Mouse (Mus musculus) regulatory T cell (primary cell): ENCODE results near the gene Vcp.

ENCODE experiments used
- in situ Hi-C: fragments of 300-600 bp; cut with MboI, MseI; formaldehyde crosslinking; loops from one replicate; pipeline ENCODE4 v1.15.1; 2025; ENCODE audit warnings: high pct_unique_total_duplicates

Gene Vcp

GRCm38 (mm10) chr4:43000141-43000986, at the start of gene Vcp:
Vcp (minus strand) TSS chr4:43000507.
- in situ Hi-C loops, result loop anchor here (25.0 kb wide), 1 partner anchor 1713 kb away; the partner anchor contains the start of gene Ubap2

DNA sequence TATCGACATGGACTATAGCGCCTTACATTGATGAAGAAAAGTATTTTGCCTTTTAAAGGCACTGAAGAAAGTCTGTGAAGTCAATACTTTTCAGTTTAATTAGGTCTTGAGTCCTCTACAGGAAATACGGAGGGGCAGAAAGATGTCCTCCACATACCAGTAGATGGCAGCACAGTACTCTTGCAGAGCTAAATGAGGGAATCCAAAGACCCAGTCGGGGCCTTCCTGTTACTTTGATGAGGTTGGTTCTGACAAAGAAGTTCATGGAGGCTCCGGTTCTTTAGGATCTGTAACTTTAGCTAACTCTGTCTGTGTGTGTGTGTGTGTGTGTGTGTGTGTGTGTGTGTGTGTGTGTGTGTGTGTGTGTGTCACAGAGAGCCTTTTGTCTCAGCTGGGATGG, 46.9 kb upstream of the Vcp start:
- in situ Hi-C loops, result loop anchor here (10.0 to 25.0 kb wide), 3 partner anchors 378 to 1485 kb away; partner anchors contain the start of genes Dnaic1, Fam166b, Fam219a and Glipr2

DNA sequence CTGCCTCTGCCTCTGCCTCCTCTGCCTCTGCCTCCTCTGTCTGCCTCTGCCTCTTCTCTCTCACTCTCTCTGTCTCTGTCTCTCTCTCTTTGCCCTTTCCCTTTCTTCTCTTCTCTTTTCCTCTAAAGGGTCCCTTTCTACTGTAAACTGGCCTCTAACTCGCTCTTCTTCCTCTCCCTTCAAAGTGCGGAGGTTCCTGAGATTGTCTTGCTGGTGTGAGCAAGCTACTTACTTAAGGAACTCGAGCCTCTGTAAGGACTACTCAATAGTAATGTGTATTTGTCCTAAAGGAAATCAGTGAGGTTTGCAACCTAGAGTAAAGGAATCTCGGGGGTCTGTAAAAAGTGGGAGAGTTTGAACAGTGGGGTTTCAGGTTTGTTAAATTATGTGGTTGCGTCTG, 46.3 kb upstream of the Vcp start:
- in situ Hi-C loops, result loop anchor here (10.0 to 25.0 kb wide), 3 partner anchors 378 to 1484 kb away; partner anchors contain the start of genes Dnaic1, Fam166b, Fam219a and Glipr2

- in situ Hi-C loops, result loop anchor here (10.0 to 25.0 kb wide), 3 partner anchors 379 to 1483 kb away; partner anchors contain the start of genes Dnaic1, Fam166b, Fam219a and Glipr2
Measured at GRCm38 (mm10) chr4:43045659-43046302, 45.5 kb upstream of the Vcp start, which contains the start of gene Fam214b. Fam214b (minus strand) TSS chr4:43046220.

- in situ Hi-C loops, result loop anchor here (10.0 to 25.0 kb wide), 3 partner anchors 380 to 1483 kb away; partner anchors contain the start of genes Dnaic1, Fam166b, Fam219a and Glipr2
Measured at GRCm38 (mm10) chr4:43045285-43045658, 45.0 kb upstream of the Vcp start.

DNA sequence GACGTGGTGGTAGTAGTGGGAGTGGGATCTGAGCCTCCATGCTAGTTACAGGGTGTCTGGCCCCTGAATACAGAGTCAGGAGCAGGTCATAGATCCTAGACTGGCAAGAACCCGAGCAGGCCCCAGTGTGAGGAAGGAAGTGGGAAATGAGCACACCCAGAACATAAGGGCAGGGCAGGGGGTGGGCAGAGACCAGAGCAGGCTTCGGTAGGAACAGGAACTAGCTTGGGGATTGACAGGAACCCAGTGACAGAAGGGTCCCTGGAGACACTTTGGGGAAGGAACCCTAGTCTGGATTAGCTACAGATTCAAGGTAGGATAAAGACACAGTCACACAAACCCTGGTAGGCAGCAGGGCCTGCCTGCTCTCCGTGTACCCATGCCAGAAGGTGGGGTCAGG, 44.4 kb upstream of the Vcp start:
- in situ Hi-C loops, result loop anchor here (10.0 to 25.0 kb wide), 3 partner anchors 380 to 1482 kb away; partner anchors contain the start of genes Dnaic1, Fam166b, Fam219a and Glipr2

- in situ Hi-C loops, result loop anchor here (10.0 to 25.0 kb wide), 3 partner anchors 381 to 1482 kb away; partner anchors contain the start of genes Dnaic1, Fam166b, Fam219a and Glipr2
Measured at GRCm38 (mm10) chr4:43043644-43044357, 43.5 kb upstream of the Vcp start.

GRCm38 (mm10) chr4:43040881-43041547, 40.7 kb upstream of the Vcp start:
- in situ Hi-C loops, result loop anchor here (10.0 to 25.0 kb wide), 3 partner anchors 384 to 1479 kb away; partner anchors contain the start of genes Dnaic1, Fam166b, Fam219a and Glipr2

DNA sequence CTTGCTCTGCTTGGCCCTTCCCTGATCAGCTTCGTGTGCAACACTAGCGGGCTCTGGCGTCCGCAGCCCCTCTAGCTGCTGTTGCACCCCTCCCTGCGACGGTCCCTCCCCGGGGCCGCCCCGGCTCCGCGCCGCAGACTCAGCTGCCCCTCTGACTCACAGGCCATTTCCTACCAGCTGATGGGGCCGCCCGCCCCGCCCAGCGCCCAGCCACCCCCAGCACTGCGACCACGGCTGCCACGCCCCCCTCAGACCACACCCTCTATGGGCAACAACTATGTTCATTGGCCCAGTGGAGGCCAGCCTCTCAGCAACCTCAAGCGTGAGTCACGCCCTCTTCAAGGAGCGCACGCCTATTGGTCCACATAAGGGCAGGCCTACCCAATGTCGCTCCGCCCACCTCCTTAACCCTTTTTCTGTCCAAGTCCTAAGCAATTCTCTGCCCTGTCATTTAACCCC, 39.8 kb upstream of the Vcp start:
- in situ Hi-C loops, result loop anchor here (10.0 to 25.0 kb wide), 3 partner anchors 385 to 1478 kb away; partner anchors contain the start of genes Dnaic1, Fam166b, Fam219a and Glipr2

DNA sequence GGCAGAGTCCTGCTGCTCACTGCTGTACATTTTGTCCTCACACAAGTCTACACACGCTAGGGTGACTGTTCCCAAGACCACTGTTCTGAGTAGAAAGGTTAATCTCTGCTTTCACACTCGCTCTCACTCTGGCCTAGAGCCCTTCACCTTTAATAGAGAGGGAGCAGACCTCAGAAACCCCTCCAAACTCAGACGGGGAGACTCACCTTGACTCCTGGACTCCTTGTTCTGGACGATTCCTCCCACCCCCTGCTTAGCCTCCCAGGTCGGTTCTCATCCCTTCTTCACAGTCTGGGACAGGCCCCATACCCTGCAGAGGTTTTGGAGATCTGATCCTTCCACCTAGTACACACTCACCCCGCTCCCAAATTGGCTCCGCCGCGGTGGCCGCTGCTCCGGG, 39.3 kb upstream of the Vcp start:
- in situ Hi-C loops, result loop anchor here (10.0 to 25.0 kb wide), 3 partner anchors 385 to 1477 kb away; partner anchors contain the start of genes Dnaic1, Fam166b, Fam219a and Glipr2

DNA sequence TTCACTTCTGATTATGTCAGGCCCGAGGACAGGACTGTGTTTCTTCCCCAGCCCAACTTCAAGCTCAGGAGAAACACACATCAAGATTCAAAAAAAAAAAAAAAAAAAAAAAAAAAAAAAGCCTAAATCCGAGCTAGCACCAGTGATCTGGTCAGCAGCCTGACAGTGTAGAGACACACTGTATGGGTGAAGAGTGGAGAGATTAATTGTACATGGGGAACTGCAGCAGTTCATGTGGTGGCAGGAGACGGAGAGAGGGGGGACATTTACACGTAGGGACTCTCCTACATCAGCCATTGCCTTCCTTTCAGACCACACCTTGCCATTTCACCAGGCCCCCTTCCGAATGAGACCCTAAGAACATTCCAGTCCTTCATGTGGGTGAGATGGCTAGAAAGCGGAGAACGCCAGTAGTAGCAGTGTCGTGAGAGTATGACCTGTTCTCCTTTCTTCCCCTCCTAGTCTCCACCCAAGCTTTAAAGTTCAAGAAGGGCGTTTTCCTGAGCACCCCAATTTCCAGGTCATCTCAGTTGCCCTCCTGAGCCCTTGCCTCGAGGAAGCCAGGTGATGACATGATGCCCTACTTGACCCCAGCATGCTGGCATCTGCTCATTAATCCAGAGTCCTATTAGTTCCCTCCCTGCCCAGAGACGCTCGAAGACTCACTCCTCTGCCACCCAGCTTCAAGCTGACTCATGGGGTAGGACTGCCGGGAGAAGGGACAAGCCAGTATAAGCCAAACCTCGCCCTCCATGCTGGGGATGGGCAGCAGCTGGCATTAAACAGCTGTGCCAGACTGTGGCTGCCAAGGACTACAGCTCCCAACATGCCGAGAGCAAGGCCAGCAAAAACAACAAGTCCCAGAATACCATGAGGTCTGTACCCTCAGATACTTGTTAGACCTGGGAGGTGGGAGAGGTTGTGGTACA, 38.5 kb upstream of the Vcp start:
- in situ Hi-C loops, result loop anchor here (25.0 kb wide), 2 partner anchors 923 to 1477 kb away; partner anchors contain the start of genes Dnaic1, Fam219a and Glipr2

- in situ Hi-C loops, result loop anchor here (25.0 kb wide), 2 partner anchors 924 to 1476 kb away; partner anchors contain the start of genes Dnaic1, Fam219a and Glipr2
Measured at GRCm38 (mm10) chr4:43037860-43038566, 37.7 kb upstream of the Vcp start.

DNA sequence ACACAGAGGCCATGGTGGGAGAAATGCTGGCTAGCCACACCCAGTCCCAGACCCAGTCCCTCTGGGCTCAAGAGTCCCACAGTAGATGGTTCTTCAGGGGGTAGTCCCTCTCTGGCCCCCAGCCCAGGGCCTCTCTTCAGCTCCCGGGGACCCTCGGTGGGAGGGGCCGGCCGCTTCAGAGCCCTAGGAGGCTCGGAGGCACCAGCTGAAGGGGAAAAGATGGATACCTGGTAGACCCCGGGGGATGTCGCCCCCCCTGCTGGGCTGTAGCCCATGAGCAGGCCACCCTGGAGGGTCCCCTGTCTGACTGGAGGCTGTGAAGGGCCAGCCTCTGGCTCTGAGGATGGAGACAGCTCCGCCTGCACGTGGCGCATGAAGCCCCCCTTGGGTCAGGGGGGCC, 36.0 kb upstream of the Vcp start:
- in situ Hi-C loops, result loop anchor here (25.0 kb wide), 2 partner anchors 926 to 1474 kb away; partner anchors contain the start of genes Dnaic1, Fam219a and Glipr2

- in situ Hi-C loops, result loop anchor here (25.0 kb wide), 2 partner anchors 926 to 1474 kb away; partner anchors contain the start of genes Dnaic1, Fam219a and Glipr2
Measured at GRCm38 (mm10) chr4:43035851-43036250, 35.5 kb upstream of the Vcp start.

GRCm38 (mm10) chr4:43033481-43033880, 33.2 kb upstream of the Vcp start:
- in situ Hi-C loops, result loop anchor here (25.0 kb wide), 2 partner anchors 929 to 1471 kb away; partner anchors contain the start of genes Dnaic1, Fam219a and Glipr2

GRCm38 (mm10) chr4:43032501-43032900, 32.2 kb upstream of the Vcp start:
- in situ Hi-C loops, result loop anchor here (25.0 kb wide), 2 partner anchors 930 to 1470 kb away; partner anchors contain the start of genes Dnaic1, Fam219a and Glipr2

DNA sequence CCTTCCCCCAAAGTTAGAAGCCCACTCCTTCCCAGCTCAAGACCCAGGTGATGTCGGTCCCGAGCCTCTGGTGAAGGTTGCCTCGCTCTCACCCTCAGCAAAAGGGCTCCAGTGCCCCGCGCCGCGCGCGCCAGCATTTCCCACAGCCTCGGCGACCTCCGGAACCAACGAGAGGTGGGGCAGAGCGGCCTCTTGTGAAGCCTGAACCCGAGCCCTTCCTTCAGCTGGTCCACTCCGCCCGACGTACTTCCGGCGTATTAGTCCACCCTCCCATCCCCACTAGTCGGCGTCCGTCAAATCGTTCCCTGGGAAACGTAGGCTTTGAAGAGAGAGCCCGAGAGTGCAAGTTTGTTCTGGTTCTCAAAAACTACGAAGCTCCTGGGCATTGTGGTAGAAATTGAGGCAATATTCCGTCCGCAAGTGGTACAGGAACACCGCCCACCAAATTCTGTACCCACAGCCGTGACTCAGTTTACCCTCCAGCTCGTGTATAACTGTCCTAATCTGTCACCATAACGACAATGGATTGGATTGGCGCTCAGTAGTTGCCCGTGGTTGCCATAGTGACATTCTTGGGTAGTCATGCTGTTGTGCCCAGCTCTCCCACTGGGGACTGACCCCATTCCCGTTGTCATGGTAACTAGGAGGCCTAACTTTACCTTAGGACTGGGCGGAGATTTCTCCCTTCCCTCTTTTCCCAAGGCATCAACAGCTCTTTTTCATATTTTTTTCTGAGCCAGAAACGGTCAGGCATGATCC, 31.1 kb upstream of the Vcp start, which contains the start of gene Stoml2:
Stoml2 (minus strand) TSS at position 474 of the 759 bp plus-strand sequence.
- in situ Hi-C loops, result loop anchor here (25.0 kb wide), 2 partner anchors 931 to 1469 kb away; partner anchors contain the start of genes Dnaic1, Fam219a and Glipr2
